Mouse (Mus musculus) brain, embryonic 14.5 days (tissue): ENCODE results near the gene Mfn1.

Experiments used
- CTCF ChIP-seq: fragments of 200-500 bp; IDR thresholded peaks from 2 replicates; pipeline ENCODE4 v1.5.1; 2012; ENCODE audit warnings: inconsistent platforms, mild to moderate bottlenecking, moderate library complexity, borderline replicate concordance; ENCODE audit not compliant: insufficient read depth, insufficient read length; ENCODE audit errors: extremely low read depth
- POLR2A ChIP-seq: fragments of 200-500 bp; IDR thresholded peaks from 2 replicates; pipeline ENCODE4 v1.6.1; 2012; ENCODE audit warnings: mild to moderate bottlenecking, inconsistent platforms, borderline replicate concordance; ENCODE audit not compliant: poor library complexity, insufficient read depth, insufficient read length, severe bottlenecking; ENCODE audit errors: extremely low read depth

- TF ChIP-seq CTCF (no peak), POLR2A (no peak)
These were observed 45.9 kb downstream of the Mfn1 start for GRCm38 (mm10) chr3:32575151-32575550.
